Mouse (Mus musculus): ENCODE measurements around the gene Mrps16. TPM values are rescaled to one million over a fixed set of nuclear protein-coding genes. Genes with fewer than 3 reads are reported as not detected.

Gene Mrps16
- total RNA-seq, 2 experiments from 2014 or later, result 40.1 to 47.6 TPM

GRCm38 (mm10) chr14:20377112-20377521 lies 16.3 kb downstream of the Mrps16 start:
- intact Hi-C loops (cut with DNase I; ENCODE audit: low total_unique reads), result no loop called here
- no peak for DNase-seq

- intact Hi-C loops (cut with DNase I; ENCODE audit: low total_unique reads), result no loop called here
- no peak for DNase-seq
Observed at GRCm38 (mm10) chr14:20371854-20372253, 21.6 kb downstream of the Mrps16 start.

DNA sequence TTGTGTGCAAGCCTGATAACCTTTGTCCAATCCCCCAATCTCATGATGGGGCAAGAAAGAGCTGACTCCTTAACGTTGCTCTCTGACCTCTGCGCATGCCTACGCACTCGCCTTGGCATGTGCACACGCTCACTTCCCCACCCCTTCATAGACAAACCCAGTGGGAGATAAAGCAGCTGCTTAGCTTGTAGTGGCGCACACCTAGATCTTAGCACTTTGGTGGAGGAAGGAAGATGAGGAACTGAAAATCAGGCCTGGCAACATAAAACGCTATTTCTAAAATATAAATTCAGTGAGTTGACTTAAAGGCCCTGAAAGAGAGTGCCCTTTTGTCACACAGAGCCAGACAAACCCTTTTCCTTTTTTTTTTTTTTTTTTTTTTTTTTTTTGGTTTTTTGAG lies 22.6 kb downstream of the Mrps16 start:
- intact Hi-C loops (cut with DNase I; ENCODE audit: low total_unique reads), result no loop called here
- no peak for DNase-seq

DNA sequence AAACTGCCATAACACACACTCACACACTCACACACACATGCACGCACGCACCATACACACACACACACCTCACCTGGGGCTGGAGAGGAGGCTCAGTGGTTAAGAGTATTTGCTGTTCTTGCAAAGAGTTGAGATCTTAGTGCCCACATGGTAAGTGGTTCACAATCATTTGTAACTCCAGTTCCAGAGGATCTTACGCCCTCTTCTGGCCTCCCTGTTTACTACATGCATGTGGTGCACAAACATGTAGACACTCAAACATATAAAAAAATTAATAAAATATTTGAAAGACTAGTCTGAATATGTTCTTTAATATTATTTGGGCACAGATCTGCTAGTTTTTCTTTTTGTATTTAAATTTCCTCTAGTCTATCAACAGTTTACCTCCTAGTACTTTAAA lies 25.2 kb downstream of the Mrps16 start:
- DNase-seq, result no peak
- intact Hi-C loops (cut with DNase I; ENCODE audit: low total_unique reads), result no loop called here

- intact Hi-C loops (cut with DNase I; ENCODE audit: low total_unique reads), result no loop called here
- DNase-seq, result no peak
Observed at GRCm38 (mm10) chr14:20363230-20363629, 30.2 kb downstream of the Mrps16 start.

- DNase-seq, result peak; percentile 91
- intact Hi-C loops (cut with DNase I; ENCODE audit: low total_unique reads), result no loop called here
Observed at GRCm38 (mm10) chr14:20347991-20348541, 45.4 kb downstream of the Mrps16 start, which contains the start of the genes Ecd and Fam149b. Ecd (minus strand) TSS chr14:20348121. Fam149b (plus strand) TSS chr14:20348162.

DNA sequence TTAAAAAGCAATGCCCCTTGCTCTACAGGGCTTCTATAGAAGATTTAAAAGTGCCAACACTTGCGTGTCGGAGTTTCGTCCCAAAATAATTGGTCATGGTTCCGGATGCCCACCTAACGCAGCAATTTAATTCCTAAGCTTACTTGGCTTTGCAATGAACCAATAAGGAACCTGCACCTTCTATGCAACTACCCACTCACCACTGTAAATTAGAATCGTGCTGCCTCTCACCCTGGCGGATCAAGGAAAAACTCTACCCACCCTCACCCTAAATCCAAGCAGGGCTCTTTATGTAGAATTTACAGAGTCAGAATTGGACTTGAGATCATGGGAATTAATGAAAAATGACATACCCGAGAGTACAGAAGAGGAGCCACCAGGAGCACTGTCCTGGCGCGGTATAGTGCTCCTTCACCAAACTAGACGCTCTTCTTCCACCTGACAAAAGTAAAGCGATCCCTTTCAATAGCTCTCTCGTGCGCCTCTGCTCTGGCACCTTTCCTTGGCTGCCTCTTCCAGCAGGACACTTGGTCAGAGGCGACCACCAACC lies 45.9 kb downstream of the Mrps16 start:
- intact Hi-C loops (cut with DNase I; ENCODE audit: low total_unique reads), result no loop called here
- no peak for DNase-seq

GRCm38 (mm10) chr14:20345885-20346284 lies 47.5 kb downstream of the Mrps16 start:
- intact Hi-C loops (cut with DNase I; ENCODE audit: low total_unique reads), result no loop called here

GRCm38 (mm10) chr14:20340866-20341265 lies 52.6 kb downstream of the Mrps16 start:
- intact Hi-C loops (cut with DNase I; ENCODE audit: low total_unique reads), result no loop called here
- DNase-seq, result no peak

More at GRCm38 (mm10) chr14:20345885-20346284, 47.5 kb downstream of the Mrps16 start:
- no peak for DNase-seq

- DNase-seq, result no peak
- intact Hi-C loops (cut with DNase I; ENCODE audit: low total_unique reads), result no loop called here
Observed at GRCm38 (mm10) chr14:20340149-20340548, 53.3 kb downstream of the Mrps16 start.

DNA sequence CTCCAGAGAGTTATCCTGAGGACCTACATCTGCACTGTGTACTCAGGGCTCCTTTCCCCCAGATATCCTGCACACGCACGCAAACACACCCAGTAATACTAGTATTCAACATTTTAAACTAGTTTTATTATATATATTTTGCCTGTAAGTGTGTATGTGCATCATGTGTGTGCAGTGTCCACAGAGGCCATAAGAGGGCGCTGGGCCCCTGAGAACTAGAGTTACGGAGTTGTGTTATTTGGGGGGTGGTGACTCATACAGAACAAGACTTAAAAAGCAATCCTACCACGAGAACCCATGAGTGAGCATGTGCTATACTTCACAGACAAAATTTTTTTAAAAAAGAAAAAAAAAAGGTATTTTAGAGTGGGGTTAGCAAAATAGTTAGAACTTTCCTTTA lies 54.0 kb downstream of the Mrps16 start:
- intact Hi-C loops (cut with DNase I; ENCODE audit: low total_unique reads), result no loop called here
- no peak for DNase-seq

Other genes with a start within 250 kb of the Mrps16 start
- gene Kcnk5, start 211.8 kb downstream of the Mrps16 start, total RNA-seq (2021), result 1 to 10 TPM in 1 of 2 experiments, under 1 TPM in 1; 0.53 to 1.1 TPM
- not detected for gene Kcnk16, start 124.4 kb downstream of the Mrps16 start, total RNA-seq (2021)
- 10 to 100 TPM; 20.5 to 27.9 TPM for gene Nudt13, start 98.9 kb downstream of the Mrps16 start, total RNA-seq (2021)
- 10 to 100 TPM; 27.1 to 30.5 TPM for gene Ecd, start 45.5 kb downstream of the Mrps16 start, total RNA-seq (2021)
- gene Fam149b, start 45.5 kb downstream of the Mrps16 start, total RNA-seq (2021), result 10 to 100 TPM; 14.7 to 17.2 TPM
- gene Dnajc9, start 4.7 kb downstream of the Mrps16 start, total RNA-seq (2021), result 1 to 10 TPM; 9.2 to 9.9 TPM
- gene Cfap70, start 58.6 kb upstream of the Mrps16 start, total RNA-seq (2021), result under 1 TPM; 0.09 to 0.16 TPM
- 10 to 100 TPM; 26.2 TPM for gene Anxa7, start 86.5 kb upstream of the Mrps16 start, total RNA-seq (2021)
- 1 to 10 TPM; 3.2 to 5.8 TPM for gene Mss51, start 103.3 kb upstream of the Mrps16 start, total RNA-seq (2021)
- 100 to 1,000 TPM; 101 to 107 TPM for gene Ppp3cb, start 152.9 kb upstream of the Mrps16 start, total RNA-seq (2021)
- gene Usp54, start 247.4 kb upstream of the Mrps16 start, total RNA-seq (2021), result 10 to 100 TPM in 1 of 2 experiments, 1 to 10 TPM in 1; 4.4 to 11.2 TPM